Mouse (Mus musculus): ENCODE measurements around the gene Filip1. TPM values are rescaled to one million over a fixed set of nuclear protein-coding genes. Genes with fewer than 3 reads are reported as not detected.

Filip1 gene
- total RNA-seq, 2 experiments from 2014 or later, result 16.2 to 16.4 TPM

GRCm38 (mm10) chr9:79978228-79979024 lies 34.2 kb downstream of the Filip1 start:
- H3K27ac ChIP-seq, result no peak overlapping the region
- TF ChIP-seq CTCF (IDR thresholded peaks at IDR 0.05), result no peak
- intact Hi-C loops (cut with DNase I), result no loop called here
- no peak for DNase-seq (ENCODE audit: extremely low spot score in 1 of 2, low spot score in 2 of 2)
- H3K4me3 ChIP-seq, result peak overlapping the region; percentile 40

GRCm38 (mm10) chr9:79977549-79977971 lies 35.1 kb downstream of the Filip1 start:
- TF ChIP-seq CTCF (IDR thresholded peaks at IDR 0.05), result no peak
- Histone ChIP-seq H3K4me3 (peak overlapping the region; percentile 40), H3K27ac (peak overlapping the region; percentile 60)
- peak; percentile 29 to 39 for DNase-seq (ENCODE audit: extremely low spot score in 1 of 2, low spot score in 2 of 2)
- intact Hi-C loops (cut with DNase I), result no loop called here

GRCm38 (mm10) chr9:79976789-79977188 lies 35.9 kb downstream of the Filip1 start:
- DNase-seq (ENCODE audit: extremely low spot score in 1 of 2, low spot score in 2 of 2), result no peak
- intact Hi-C loops (cut with DNase I), result no loop called here
- peak overlapping the region; percentile 40 for H3K4me3 ChIP-seq
- H3K27ac ChIP-seq, result no peak overlapping the region
- no peak for TF ChIP-seq CTCF (IDR thresholded peaks at IDR 0.05)

GRCm38 (mm10) chr9:79975121-79975520 lies 37.5 kb downstream of the Filip1 start:
- H3K4me3 ChIP-seq, result no peak overlapping the region
- intact Hi-C loops (cut with DNase I), result no loop called here

GRCm38 (mm10) chr9:79973582-79973981 lies 39.1 kb downstream of the Filip1 start:
- DNase-seq (ENCODE audit: extremely low spot score in 1 of 2, low spot score in 2 of 2), result no peak
- intact Hi-C loops (cut with DNase I), result no loop called here
- no peak for TF ChIP-seq CTCF (IDR thresholded peaks at IDR 0.05)
- Histone ChIP-seq H3K4me3 (no peak overlapping the region), H3K27ac (no peak overlapping the region)

More at GRCm38 (mm10) chr9:79975121-79975520, 37.5 kb downstream of the Filip1 start:
- DNase-seq (ENCODE audit: extremely low spot score in 1 of 2, low spot score in 2 of 2), result no peak
- no peak for TF ChIP-seq CTCF (IDR thresholded peaks at IDR 0.05)
- no peak overlapping the region for H3K27ac ChIP-seq

GRCm38 (mm10) chr9:79972705-79973104 lies 39.9 kb downstream of the Filip1 start:
- no peak for TF ChIP-seq CTCF (IDR thresholded peaks at IDR 0.05)
- no peak overlapping the region for H3K27ac ChIP-seq
- H3K4me3 ChIP-seq, result no peak overlapping the region
- no peak for DNase-seq (ENCODE audit: extremely low spot score in 1 of 2, low spot score in 2 of 2)
- intact Hi-C loops (cut with DNase I), result no loop called here

- intact Hi-C loops (cut with DNase I), result no loop called here
- no peak for TF ChIP-seq CTCF (IDR thresholded peaks at IDR 0.05)
- no peak for DNase-seq (ENCODE audit: extremely low spot score in 1 of 2, low spot score in 2 of 2)
- Histone ChIP-seq H3K4me3 (no peak overlapping the region), H3K27ac (no peak overlapping the region)
These were observed 41.0 kb downstream of the Filip1 start for GRCm38 (mm10) chr9:79971619-79972018.

GRCm38 (mm10) chr9:79970659-79971118 lies 42.0 kb downstream of the Filip1 start:
- no peak overlapping the region for H3K4me3 ChIP-seq
- no peak for DNase-seq (ENCODE audit: extremely low spot score in 1 of 2, low spot score in 2 of 2)
- no peak for TF ChIP-seq CTCF (IDR thresholded peaks at IDR 0.05)
- intact Hi-C loops (cut with DNase I), result no loop called here
- H3K27ac ChIP-seq, result no peak overlapping the region

- no peak for DNase-seq (ENCODE audit: extremely low spot score in 1 of 2, low spot score in 2 of 2)
- no peak overlapping the region for H3K4me3 ChIP-seq
- intact Hi-C loops (cut with DNase I), result no loop called here
- H3K27ac ChIP-seq, result no peak overlapping the region
- no peak for TF ChIP-seq CTCF (IDR thresholded peaks at IDR 0.05)
These were observed 43.1 kb downstream of the Filip1 start for GRCm38 (mm10) chr9:79969544-79969943.

- Histone ChIP-seq H3K4me3 (no peak overlapping the region), H3K27ac (no peak overlapping the region)
- TF ChIP-seq CTCF (IDR thresholded peaks at IDR 0.05), result no peak
- no peak for DNase-seq (ENCODE audit: extremely low spot score in 1 of 2, low spot score in 2 of 2)
- intact Hi-C loops (cut with DNase I), result no loop called here
These were observed 45.8 kb downstream of the Filip1 start for GRCm38 (mm10) chr9:79966711-79967487.

GRCm38 (mm10) chr9:79965600-79966392 lies 46.9 kb downstream of the Filip1 start:
- TF ChIP-seq CTCF (IDR thresholded peaks at IDR 0.05), result no peak
- DNase-seq (ENCODE audit: extremely low spot score in 1 of 2, low spot score in 2 of 2), result no peak
- H3K4me3 ChIP-seq, result 0 out of 2 replicates have a peak overlapping the region, but pooled peaks have one; percentile 6
- intact Hi-C loops (cut with DNase I), result no loop called here
- no peak overlapping the region for H3K27ac ChIP-seq
